Mouse (Mus musculus) spleen, adult 12 weeks (tissue): ENCODE data around the gene Epn2.

Source experiments
- DNase-seq: peaks from one replicate; pipeline ENCODE4 v3.0.0; 2022; ENCODE audit warnings: low spot score

Epn2 gene

GRCm38 (mm10) chr11:61489085-61489484 lies 90.4 kb downstream of the Epn2 start:
- DNase-seq, result no peak

GRCm38 (mm10) chr11:61487936-61488335 lies 91.6 kb downstream of the Epn2 start:
- no peak for DNase-seq

DNA sequence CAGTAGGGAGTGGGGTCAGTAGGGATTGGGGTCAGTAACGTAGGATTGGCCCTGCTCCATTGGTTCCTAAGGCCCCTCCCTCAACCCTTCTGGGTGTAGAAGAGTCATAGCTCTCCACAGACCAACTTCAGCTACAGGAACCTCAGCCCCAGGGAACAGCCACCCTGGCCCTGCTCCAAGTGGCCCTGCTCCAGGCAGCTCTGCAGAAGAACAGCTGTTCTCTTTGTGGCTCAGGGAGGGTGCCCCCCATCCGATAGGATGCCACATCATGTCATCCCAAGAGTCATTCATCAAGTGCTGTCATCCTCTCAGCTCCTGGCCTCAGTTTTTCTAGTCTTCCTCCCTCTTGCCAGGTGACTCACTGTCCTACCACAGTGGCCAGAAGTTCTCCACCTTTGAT lies 92.1 kb downstream of the Epn2 start:
- no peak for DNase-seq

- no peak for DNase-seq
Observed at GRCm38 (mm10) chr11:61486458-61487219, 92.8 kb downstream of the Epn2 start.

- no peak for DNase-seq
Observed at GRCm38 (mm10) chr11:61485541-61486457, 93.7 kb downstream of the Epn2 start.

DNA sequence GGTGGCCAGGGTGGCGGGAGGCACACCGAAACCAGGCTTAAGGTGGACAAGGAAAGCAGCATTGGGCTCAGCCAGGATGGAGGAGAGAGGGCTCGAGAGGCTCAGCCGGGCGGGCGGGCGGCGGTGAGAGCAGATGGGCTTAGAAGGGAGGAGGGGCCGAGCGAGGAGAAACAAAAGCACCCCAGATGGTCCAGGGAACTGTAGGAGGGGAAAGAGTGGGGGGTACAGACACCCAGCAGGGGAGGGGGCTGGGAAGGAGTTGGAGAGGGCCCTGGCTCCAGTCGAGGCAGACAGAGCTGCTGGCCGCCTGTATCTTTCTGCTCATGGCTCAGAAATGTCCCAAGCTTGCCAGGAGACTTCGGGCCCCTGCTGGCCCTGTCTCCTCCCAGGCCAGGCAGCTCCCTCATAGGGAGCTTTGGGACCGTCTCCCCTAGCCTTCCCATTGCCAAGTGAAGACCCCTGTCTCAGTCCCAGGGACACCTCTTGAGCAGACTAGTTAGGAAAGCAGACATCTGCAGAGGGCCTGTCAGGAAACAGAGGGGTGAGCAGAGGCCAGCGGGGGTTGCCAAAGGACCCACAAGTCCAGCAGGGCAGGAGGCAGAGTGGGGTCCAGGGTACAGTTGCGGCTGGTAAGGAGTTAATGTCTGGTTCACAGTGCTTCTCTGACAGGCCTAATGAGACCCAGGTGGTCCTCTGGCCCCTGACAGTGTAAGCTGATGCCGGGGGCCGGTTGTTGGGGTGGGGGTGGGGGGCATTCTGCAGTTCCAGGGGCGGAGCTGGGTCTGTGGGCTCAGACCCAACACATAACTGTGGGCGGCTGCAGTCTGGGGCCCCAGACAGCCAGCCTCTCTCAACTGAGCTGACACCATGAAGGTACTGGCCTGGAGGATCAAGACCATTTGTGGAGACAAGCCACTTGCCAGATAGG lies 94.6 kb downstream of the Epn2 start, which contains the start of gene Mfap4:
Gene Mfap4, plus strand, starts transcription at position 819 of the 928 bp plus-strand sequence.
- no peak for DNase-seq

GRCm38 (mm10) chr11:61484256-61484612 lies 95.3 kb downstream of the Epn2 start:
- no peak for DNase-seq

DNA sequence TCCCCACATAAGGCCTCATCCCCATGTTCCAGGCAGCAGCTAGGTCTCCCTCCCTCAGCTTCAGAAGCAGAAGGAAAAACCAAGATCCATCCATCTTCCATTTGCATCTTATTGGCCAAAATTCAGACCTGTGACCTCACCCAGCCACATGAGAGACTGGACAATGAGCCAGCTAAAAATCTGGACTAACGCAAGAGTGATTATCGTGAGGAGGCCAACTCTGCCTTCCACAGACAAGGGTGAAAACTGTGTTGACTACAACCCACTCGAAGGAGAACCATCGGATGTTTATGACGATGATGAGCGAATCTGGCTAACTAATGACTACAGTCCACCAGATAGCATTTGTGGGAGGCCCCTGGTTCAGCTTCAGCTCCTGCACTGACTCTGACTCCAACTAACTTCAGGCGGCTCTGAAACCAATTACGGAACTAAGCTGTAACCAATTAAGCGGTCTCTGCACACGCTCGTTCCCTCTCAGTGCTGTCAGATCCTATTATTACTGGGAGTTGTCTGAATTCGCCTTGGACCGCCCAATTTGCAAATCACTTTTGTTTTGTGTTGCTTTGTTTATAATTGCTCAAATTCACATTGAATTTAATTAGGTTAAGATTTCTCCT lies 96.2 kb downstream of the Epn2 start:
- no peak for DNase-seq

DNA sequence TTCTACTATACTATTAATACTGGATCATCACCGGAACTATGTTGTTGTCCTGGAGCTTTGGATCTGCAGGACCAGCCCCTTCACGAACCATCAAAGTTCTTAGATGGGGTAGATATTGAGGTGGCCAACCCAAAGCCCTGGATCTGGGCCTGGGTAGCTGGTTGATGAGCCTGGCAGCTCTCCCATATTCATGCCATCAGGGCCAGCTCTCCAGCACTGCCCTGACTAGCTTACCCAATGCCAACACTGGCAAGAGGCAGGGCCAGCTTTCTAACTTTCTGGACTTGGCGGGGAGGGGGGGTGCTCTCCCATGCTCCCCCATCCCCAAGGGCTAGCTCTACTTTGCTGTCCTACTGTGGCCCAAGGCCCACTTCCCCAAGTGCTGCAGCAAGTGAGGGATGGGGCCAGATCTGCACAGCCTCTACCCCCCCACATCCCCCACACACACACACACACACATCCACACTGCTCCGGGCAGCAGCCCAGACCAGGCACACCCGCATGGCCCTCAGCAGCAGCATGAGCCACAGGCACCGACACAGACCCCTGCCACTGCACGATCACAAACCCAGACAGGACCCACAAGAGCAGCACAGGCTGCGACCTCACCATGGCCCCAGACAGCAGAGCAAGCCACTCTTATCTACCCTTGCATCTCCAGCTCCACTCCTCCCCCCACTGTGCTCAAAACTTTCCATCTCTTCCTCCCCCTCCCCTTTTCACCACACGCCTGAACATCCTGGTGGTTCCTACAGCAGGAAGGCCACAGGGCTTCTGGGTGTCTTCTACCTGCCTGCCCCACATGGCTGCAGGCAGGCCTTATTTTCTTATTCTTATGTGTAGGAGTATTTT lies 98.0 kb downstream of the Epn2 start:
- DNase-seq, result no peak

GRCm38 (mm10) chr11:61478788-61479187 lies 100.7 kb downstream of the Epn2 start:
- no peak for DNase-seq

DNA sequence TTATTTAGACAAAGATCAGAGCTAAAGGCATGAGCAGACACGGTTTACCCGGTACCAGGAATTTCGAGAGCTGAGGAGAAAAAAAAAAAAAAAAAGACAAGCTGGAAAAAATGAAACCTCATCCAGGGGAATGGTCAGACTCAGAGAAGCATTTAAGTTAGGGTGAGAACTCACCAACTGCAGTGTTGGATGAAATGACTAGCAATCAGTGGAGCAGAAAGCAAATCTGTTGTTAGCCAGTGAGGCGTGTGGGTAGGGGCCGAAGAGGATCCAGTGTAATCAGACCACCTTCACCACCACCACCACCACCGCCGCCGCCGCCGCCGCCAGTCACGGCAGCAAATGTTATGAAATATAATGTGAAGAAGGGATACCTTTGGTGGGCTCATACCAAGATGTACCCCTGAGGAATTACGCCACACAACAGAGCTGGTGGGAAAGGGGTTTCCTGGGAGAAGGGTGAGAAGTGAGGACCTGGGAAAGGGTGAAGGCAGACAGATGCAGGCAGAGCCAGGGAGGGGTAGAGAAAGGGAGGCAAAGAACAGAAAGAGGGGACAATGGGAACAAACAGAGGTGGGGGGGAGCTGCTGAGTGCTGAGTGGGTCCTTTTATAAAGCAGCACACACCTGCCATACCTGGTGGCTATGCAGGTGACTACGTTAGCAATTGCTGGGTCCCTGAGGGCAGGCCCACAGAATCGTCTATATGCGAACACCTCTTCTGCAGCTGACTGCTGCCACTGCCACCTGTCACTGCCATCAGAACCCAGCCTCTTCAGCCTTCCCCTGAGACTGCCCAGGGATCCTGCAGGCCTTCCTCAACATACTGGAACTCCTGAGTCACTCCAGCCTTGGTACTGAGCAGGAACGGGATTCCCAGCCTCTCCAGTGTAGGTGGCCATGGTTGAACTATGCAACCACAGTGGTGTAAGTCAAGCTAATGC lies 101.7 kb downstream of the Epn2 start:
- no peak for DNase-seq

DNA sequence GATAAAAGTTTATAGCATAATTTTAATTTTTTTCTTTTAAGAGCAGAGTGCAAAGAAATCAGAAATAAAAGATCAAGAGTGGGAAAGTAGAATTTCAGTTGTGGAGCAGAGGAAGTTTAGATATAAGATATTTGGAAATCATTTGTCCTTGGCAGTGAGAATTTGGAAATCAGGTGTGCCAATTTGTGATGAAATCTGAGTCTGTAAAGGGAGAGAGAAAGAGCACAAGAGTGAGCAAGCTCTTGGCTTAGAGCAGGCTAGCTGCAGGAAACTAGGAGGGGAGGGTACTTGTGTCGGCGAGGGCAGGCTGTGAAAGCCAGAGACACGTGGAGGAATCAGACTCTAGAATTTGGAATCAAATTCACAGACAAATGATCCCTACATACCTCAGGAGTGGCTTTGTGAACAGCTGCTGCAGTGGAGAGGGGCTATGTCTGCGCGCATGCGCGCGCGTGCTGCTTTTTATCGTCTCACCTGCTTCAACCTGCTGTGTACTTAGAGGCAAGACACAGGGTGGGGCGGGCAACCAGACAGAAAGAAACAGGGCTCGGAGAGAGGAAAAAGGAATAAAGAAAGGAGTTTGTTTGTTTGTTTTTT lies 102.6 kb downstream of the Epn2 start:
- DNase-seq, result no peak

DNA sequence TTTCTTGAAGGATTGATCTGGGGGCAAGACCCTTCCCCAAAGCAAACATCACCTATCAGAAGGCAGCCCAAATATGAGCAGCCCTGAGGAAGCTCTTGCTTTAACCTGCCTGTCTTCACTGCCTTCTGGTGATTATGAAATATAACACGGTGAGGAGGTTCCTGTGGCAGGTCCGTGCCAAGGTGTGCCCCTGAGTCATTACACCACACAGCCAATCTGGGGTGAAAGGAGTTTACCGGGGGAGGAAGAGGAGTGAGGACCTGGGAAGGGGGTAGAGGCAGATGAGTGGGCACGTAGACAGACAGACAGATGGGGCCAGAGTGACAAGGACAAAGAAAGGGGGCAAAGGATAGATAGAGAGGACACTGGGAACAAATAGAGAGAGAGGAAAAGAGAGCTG lies 105.9 kb downstream of the Epn2 start:
- no peak for DNase-seq

DNA sequence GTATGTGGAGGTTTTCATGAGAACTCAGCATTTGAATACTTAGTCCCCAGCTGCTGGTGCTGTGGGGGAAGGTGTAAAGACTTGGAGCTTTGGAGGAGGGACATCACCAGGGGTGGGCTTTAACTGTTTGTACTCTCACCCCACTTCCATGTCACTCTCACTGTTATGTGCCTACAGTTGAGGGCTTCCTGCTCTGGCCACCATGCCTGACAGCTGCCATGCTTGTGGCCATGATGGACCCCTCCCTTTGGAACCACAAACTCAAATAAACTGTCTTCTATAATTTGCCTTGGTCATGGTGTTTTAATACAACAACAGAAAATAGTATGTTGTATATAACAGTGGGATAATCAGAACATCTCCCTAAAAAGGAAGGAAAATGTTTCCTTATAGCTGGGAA lies 108.6 kb downstream of the Epn2 start:
- no peak for DNase-seq

DNA sequence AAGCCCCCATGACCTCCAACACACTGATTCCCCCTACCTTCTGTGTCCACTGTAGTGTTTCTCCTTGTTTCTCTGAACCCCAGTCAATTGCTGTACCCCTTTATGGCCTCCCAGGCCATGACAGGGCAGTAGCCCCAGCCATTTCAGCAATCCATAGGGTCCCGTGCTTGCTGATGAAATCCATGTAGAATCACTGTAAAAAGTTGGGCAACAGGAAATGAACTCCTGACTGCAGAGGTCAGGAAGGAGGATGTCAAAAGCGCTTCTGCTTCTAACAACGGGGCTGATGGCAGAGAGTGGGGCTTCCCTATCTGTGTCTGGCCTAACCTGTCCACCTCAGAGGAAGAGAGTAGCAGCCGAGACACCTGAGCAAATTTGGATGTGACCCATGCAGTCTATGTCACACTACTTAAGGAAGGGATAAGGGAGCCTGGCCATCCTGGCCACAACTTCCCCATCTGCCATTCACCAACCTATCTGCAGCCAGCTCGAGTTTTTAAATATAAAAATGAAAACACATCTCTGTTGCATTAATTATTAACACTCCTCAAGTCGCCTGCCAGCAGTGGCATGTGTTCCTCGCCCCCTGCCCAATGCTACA lies 110.1 kb downstream of the Epn2 start:
- DNase-seq, result no peak

GRCm38 (mm10) chr11:61468534-61468933 lies 111.0 kb downstream of the Epn2 start:
- no peak for DNase-seq
